Mouse (Mus musculus) heart, embryonic 14.5 days (tissue): ENCODE results near the gene Depdc1b. TPM values are rescaled to one million over a fixed set of nuclear protein-coding genes. Genes with fewer than 3 reads are reported as not detected.

Experiments used
- ATAC-seq: fragments of 200-750 bp; cut with Nextera tagmentation; 2 replicates; pipeline ENCODE4 v1.8.0; 2017; ENCODE audit warnings: low read depth, moderate TSS enrichment; ENCODE audit not compliant: insufficient number of reproducible peaks, insufficient read depth, low FRiP score
- H3K27ac ChIP-seq, 2 experiments: fragments of 200-500 bp in 1 of 2; fragments of 300-500 bp in 1 of 2; sonication (generic) in 1 of 2; replicated peaks in 1 of 2; 2 replicates each; pipeline ENCODE4 v1.5.1; 2012 to 2014; ENCODE audit warnings: low read depth in 2 of 2, low read length in 2 of 2, control low read depth in 1 of 2, mild to moderate bottlenecking in 1 of 2, mixed read lengths in 1 of 2; ENCODE audit not compliant: control insufficient read depth in 1 of 2, insufficient read depth in 1 of 2
- H3K27me3 ChIP-seq: fragments of 300-500 bp; sonication (generic); 2 replicates; pipeline ENCODE4 v1.6.1; 2014; ENCODE audit warnings: mild to moderate bottlenecking, low read length, control low read depth; ENCODE audit not compliant: control insufficient read depth, insufficient read depth
- H3K36me3 ChIP-seq: fragments of 300-500 bp; sonication (generic); 2 replicates; pipeline ENCODE4 v1.6.1; 2014; ENCODE audit warnings: mild to moderate bottlenecking, control low read depth, low read length, mixed read lengths; ENCODE audit not compliant: control insufficient read depth, insufficient read depth
- H3K4me1 ChIP-seq, 2 experiments: fragments of 200-500 bp in 1 of 2; fragments of 300-500 bp in 1 of 2; sonication (generic) in 1 of 2; 2 replicates each; pipeline ENCODE4 v1.6.1; 2012 to 2014; ENCODE audit warnings: low read length in 2 of 2, control low read depth in 1 of 2, mixed read lengths in 1 of 2; ENCODE audit not compliant: control insufficient read depth in 2 of 2, insufficient read depth in 2 of 2
- H3K4me2 ChIP-seq: fragments of 300-500 bp; sonication (generic); 2 replicates; pipeline ENCODE4 v1.6.1; 2014; ENCODE audit warnings: mild to moderate bottlenecking, low read length
- H3K4me3 ChIP-seq, 2 experiments: fragments of 200-500 bp in 1 of 2; fragments of 300-500 bp in 1 of 2; sonication (generic) in 1 of 2; 2 replicates each; pipeline ENCODE4 v1.5.1; 2012 to 2014; ENCODE audit warnings: low read length in 2 of 2, mild to moderate bottlenecking in 2 of 2, control low read depth in 1 of 2, low read depth in 1 of 2, moderate library complexity in 1 of 2; ENCODE audit not compliant: control insufficient read depth in 1 of 2, insufficient read depth in 1 of 2
- H3K9ac ChIP-seq: fragments of 300-500 bp; sonication (generic); 2 replicates; pipeline ENCODE4 v1.6.1; 2014; ENCODE audit warnings: mild to moderate bottlenecking, low read length
- H3K9me3 ChIP-seq: fragments of 300-500 bp; sonication (generic); 2 replicates; pipeline ENCODE4 v1.6.1; 2016; ENCODE audit warnings: low read length, control low read depth; ENCODE audit not compliant: control insufficient read depth
- WGBS: fragments of 180-500 bp; shearing (Covaris S2); extraction: QIAGEN DNeasy Blood & Tissue Kit; methylation state at CpG from one replicate; pipeline ENCODE4 v1.1.7; 2014; 5-methylcytosine and 5-hydroxymethylcytosine counted together
- polyA plus RNA-seq: library from polyadenylated mRNA; unstranded; fragments of >200 nt; fragmentation: Nextera tagmentation; extraction: Ambion mirVana; gene quantifications from 2 replicates; pipeline ENCODE4 v1.2.1, GENCODE M21; 2014

Gene Depdc1b
- polyA plus RNA-seq, 1 experiment from 2014 or later = 4.6 TPM

- 57% methylated on average over 12 of the region's 12 CpGs for WGBS
- H3K4me3 ChIP-seq = no peak overlapping the region
- no peak overlapping the region for H3K4me2 ChIP-seq
- no peaks in the 10 kb centered on the region for H3K9me3 ChIP-seq
- ATAC-seq = no peak
- no peak overlapping the region for H3K9ac ChIP-seq
- no peaks in the 10 kb centered on the region for H3K36me3 ChIP-seq
- H3K4me1 ChIP-seq = peaks cover 0 to 6% of the 10 kb centered on the region in 2 experiments; a peak in 2 of 4 replicates
- H3K27me3 ChIP-seq = no peaks in the 10 kb centered on the region
- H3K27ac ChIP-seq = no peak overlapping the region
Measured at GRCm38 (mm10) chr13:108354804-108355552, 38.8 kb downstream of the Depdc1b start.

GRCm38 (mm10) chr13:108357362-108357761, 41.2 kb downstream of the Depdc1b start:
- Histone ChIP-seq H3K4me1 (peaks cover 0 to 6% of the 10 kb centered on the region in 2 experiments; a peak in 2 of 4 replicates), H3K36me3 (no peaks in the 10 kb centered on the region), H3K9me3 (no peaks in the 10 kb centered on the region), H3K4me3 (no peak overlapping the region), H3K27ac (no peak overlapping the region), H3K9ac (no peak overlapping the region), H3K4me2 (no peak overlapping the region), H3K27me3 (no peaks in the 10 kb centered on the region)
- ATAC-seq = no peak
- 67% methylated on average over 10 of the region's 10 CpGs for WGBS

- WGBS = 28% methylated on average over 3 of the region's 3 CpGs
- Histone ChIP-seq H3K27ac (no peak overlapping the region), H3K4me2 (no peak overlapping the region), H3K4me3 (no peak overlapping the region), H3K27me3 (no peaks in the 10 kb centered on the region), H3K9me3 (no peaks in the 10 kb centered on the region), H3K36me3 (no peaks in the 10 kb centered on the region), H3K4me1 (peaks cover 0 to 6% of the 10 kb centered on the region in 2 experiments; a peak in 2 of 4 replicates), H3K9ac (no peak overlapping the region)
- no peak for ATAC-seq
Measured at GRCm38 (mm10) chr13:108358228-108358627, 42.1 kb downstream of the Depdc1b start.

- WGBS = 88% methylated on average over 12 of the region's 12 CpGs
- no peak overlapping the region for H3K9ac ChIP-seq
- no peaks in the 10 kb centered on the region for H3K27me3 ChIP-seq
- no peak overlapping the region for H3K27ac ChIP-seq
- no peak for ATAC-seq
- H3K4me2 ChIP-seq = no peak overlapping the region
- no peaks in the 10 kb centered on the region for H3K4me1 ChIP-seq
- no peaks in the 10 kb centered on the region for H3K36me3 ChIP-seq
- H3K9me3 ChIP-seq = no peaks in the 10 kb centered on the region
- no peak overlapping the region for H3K4me3 ChIP-seq
Measured at GRCm38 (mm10) chr13:108367496-108367895, 51.4 kb downstream of the Depdc1b start.

GRCm38 (mm10) chr13:108370241-108370941, 54.3 kb downstream of the Depdc1b start:
- no peaks in the 10 kb centered on the region for H3K9me3 ChIP-seq

GRCm38 (mm10) chr13:108371352-108371921, 55.3 kb downstream of the Depdc1b start:
- Histone ChIP-seq H3K4me1 (no peaks in the 10 kb centered on the region), H3K4me3 (no peak overlapping the region), H3K36me3 (peaks cover 6% of the 10 kb centered on the region; the same call in 1 of the 2 replicates), H3K9me3 (no peaks in the 10 kb centered on the region), H3K27me3 (no peaks in the 10 kb centered on the region), H3K9ac (no peak overlapping the region), H3K27ac (no peak overlapping the region), H3K4me2 (no peak overlapping the region)
- ATAC-seq = no peak
- 60% methylated on average over 9 of the region's 9 CpGs for WGBS

More at GRCm38 (mm10) chr13:108370241-108370941, 54.3 kb downstream of the Depdc1b start:
- peaks cover 6% of the 10 kb centered on the region; the same call in 1 of the 2 replicates for H3K36me3 ChIP-seq
- WGBS = 87% methylated on average over 5 of the region's 5 CpGs
- H3K27ac ChIP-seq = no peak overlapping the region
- no peak overlapping the region for H3K9ac ChIP-seq
- no peaks in the 10 kb centered on the region for H3K27me3 ChIP-seq
- ATAC-seq = no peak
- no peak overlapping the region for H3K4me3 ChIP-seq
- no peaks in the 10 kb centered on the region for H3K4me1 ChIP-seq
- H3K4me2 ChIP-seq = no peak overlapping the region

- no peaks in the 10 kb centered on the region for H3K4me1 ChIP-seq
- H3K36me3 ChIP-seq = peaks cover 6% of the 10 kb centered on the region; the same call in 1 of the 2 replicates
- no peaks in the 10 kb centered on the region for H3K9me3 ChIP-seq
- H3K9ac ChIP-seq = no peak overlapping the region
- H3K4me2 ChIP-seq = no peak overlapping the region
- ATAC-seq = no peak
- no peaks in the 10 kb centered on the region for H3K27me3 ChIP-seq
- H3K27ac ChIP-seq = no peak overlapping the region
- 76% methylated on average over 1 of the region's 1 CpGs for WGBS
- no peak overlapping the region for H3K4me3 ChIP-seq
Measured at GRCm38 (mm10) chr13:108373231-108373630, 57.1 kb downstream of the Depdc1b start.
